Mouse (Mus musculus) mouse trophoblast stem cell (cell line): ENCODE results near the gene Gspt1.

ENCODE experiments used
- in situ Hi-C, 2 experiments: fragments of 300-500 bp; cut with MseI, MboI; formaldehyde crosslinking; loops; 2 replicates in 1 of 2; 3 replicates in 1 of 2; pipeline ENCODE4 v1.15.1; 2025

The Gspt1 gene

GRCm38 (mm10) chr16:11203600-11204390 lies 50.3 kb downstream of the Gspt1 start:
- in situ Hi-C loops = no loop called here

- in situ Hi-C loops = no loop called here
These were observed 51.3 kb downstream of the Gspt1 start, which contains the start of gene Rsl1d1 for GRCm38 (mm10) chr16:11202571-11203554. Gene Rsl1d1, minus strand, starts transcription at chr16:11203331.

- in situ Hi-C loops = no loop called here
These were observed 52.3 kb downstream of the Gspt1 start for GRCm38 (mm10) chr16:11201740-11202394.

- in situ Hi-C loops = no loop called here
These were observed 53.9 kb downstream of the Gspt1 start for GRCm38 (mm10) chr16:11200247-11200646.

GRCm38 (mm10) chr16:11198467-11198866 lies 55.7 kb downstream of the Gspt1 start:
- in situ Hi-C loops = no loop called here

- in situ Hi-C loops = no loop called here
These were observed 57.1 kb downstream of the Gspt1 start for GRCm38 (mm10) chr16:11197052-11197451.

- in situ Hi-C loops = no loop called here
These were observed 60.9 kb downstream of the Gspt1 start for GRCm38 (mm10) chr16:11193231-11193630.

- in situ Hi-C loops = no loop called here
These were observed 64.0 kb downstream of the Gspt1 start for GRCm38 (mm10) chr16:11190150-11190549.

GRCm38 (mm10) chr16:11177404-11177803 lies 76.7 kb downstream of the Gspt1 start:
- in situ Hi-C loops = no loop called here

GRCm38 (mm10) chr16:11176884-11177244 lies 77.3 kb downstream of the Gspt1 start:
- in situ Hi-C loops = no loop called here

GRCm38 (mm10) chr16:11176208-11176883 lies 77.8 kb downstream of the Gspt1 start, which contains the start of gene Zc3h7a:
Gene Zc3h7a, minus strand, starts transcription at chr16:11176393.
- in situ Hi-C loops = no loop called here

- in situ Hi-C loops = no loop called here
These were observed 78.5 kb downstream of the Gspt1 start for GRCm38 (mm10) chr16:11175489-11176207.

- in situ Hi-C loops = no loop called here
These were observed 79.0 kb downstream of the Gspt1 start for GRCm38 (mm10) chr16:11175100-11175488.

GRCm38 (mm10) chr16:11174671-11175081 lies 79.4 kb downstream of the Gspt1 start:
- in situ Hi-C loops = no loop called here

GRCm38 (mm10) chr16:11171679-11172078 lies 82.4 kb downstream of the Gspt1 start:
- in situ Hi-C loops = no loop called here
